Mouse (Mus musculus) lung, embryonic 16.5 days (tissue): ENCODE measurements around the gene Fubp3. TPM values are rescaled to one million over a fixed set of nuclear protein-coding genes. Genes with fewer than 3 reads are reported as not detected.

Experiments
- ATAC-seq: fragments of 200-750 bp; cut with Nextera tagmentation; 2 replicates; pipeline ENCODE4 v1.8.0; 2017; ENCODE audit warnings: low read depth, mild to moderate bottlenecking, moderate library complexity
- H3K27ac ChIP-seq: fragments of 300-500 bp; sonication (generic); 2 replicates; pipeline ENCODE4 v1.5.1; 2014; ENCODE audit warnings: mild to moderate bottlenecking, control low read depth, low read length
- H3K27me3 ChIP-seq: fragments of 300-500 bp; sonication (generic); 2 replicates; pipeline ENCODE4 v1.6.1; 2014; ENCODE audit warnings: low read depth, low read length, mixed read lengths; ENCODE audit not compliant: control insufficient read depth, insufficient read depth
- H3K36me3 ChIP-seq: fragments of 300-500 bp; sonication (generic); 2 replicates; pipeline ENCODE4 v1.6.1; 2014; ENCODE audit warnings: low read length; ENCODE audit not compliant: control insufficient read depth, insufficient read depth
- H3K4me1 ChIP-seq: fragments of 300-500 bp; sonication (generic); replicated peaks from 2 replicates; pipeline ENCODE4 v1.6.1; 2014; ENCODE audit warnings: low read length, mixed read lengths; ENCODE audit not compliant: control insufficient read depth, insufficient read depth
- H3K4me2 ChIP-seq: fragments of 300-500 bp; sonication (generic); 2 replicates; pipeline ENCODE4 v1.6.1; 2014; ENCODE audit warnings: low read depth, low read length, control low read depth
- H3K4me3 ChIP-seq: fragments of 300-500 bp; sonication (generic); 2 replicates; pipeline ENCODE4 v1.5.1; 2014; ENCODE audit warnings: mild to moderate bottlenecking, low read length, control low read depth
- H3K9ac ChIP-seq: fragments of 300-500 bp; sonication (generic); 2 replicates; pipeline ENCODE4 v1.6.1; 2014; ENCODE audit warnings: low read length, control low read depth
- H3K9me3 ChIP-seq: fragments of 300-500 bp; sonication (generic); 2 replicates; pipeline ENCODE4 v1.6.1; 2016; ENCODE audit warnings: low read length; ENCODE audit not compliant: control insufficient read depth
- WGBS: fragments of 180-500 bp; shearing (Covaris S2); extraction: QIAGEN DNeasy Blood & Tissue Kit; methylation state at CpG from one replicate; pipeline ENCODE4 v1.1.7; 2014; 5-methylcytosine and 5-hydroxymethylcytosine counted together
- microRNA-seq: library from miRNA; unstranded; fragments of <30 nt; microRNA quantifications from one replicate; pipeline ENCODE4, GENCODE M21; 2016
- polyA plus RNA-seq: library from polyadenylated mRNA; unstranded; fragments of >200 nt; fragmentation: Nextera tagmentation; extraction: Ambion mirVana; gene quantifications from 2 replicates; pipeline ENCODE4 v1.2.1, GENCODE M21; 2015

Gene Fubp3
- polyA plus RNA-seq, 1 experiment from 2014 or later, result 82.3 TPM

- H3K36me3 ChIP-seq, result no peaks in the 10 kb centered on the region
- peaks cover 4% of the 10 kb centered on the region for H3K9me3 ChIP-seq
- WGBS, result under 1% methylated on average over 109 of the region's 109 CpGs
- H3K4me3 ChIP-seq, result peak overlapping the region; percentile 57
- no peak overlapping the region for H3K27ac ChIP-seq
- 0 out of 2 replicates have a peak overlapping the region, but pooled peaks have one; percentile 24 for H3K9ac ChIP-seq
- H3K27me3 ChIP-seq, result peaks cover 66% of the 10 kb centered on the region
- H3K4me1 ChIP-seq, result peaks cover 8% of the 10 kb centered on the region
- peak overlapping the region; percentile 90 for H3K4me2 ChIP-seq
- peak; percentile 26; the same call in 1 of the 2 replicates for ATAC-seq
Measured at GRCm38 (mm10) chr2:31653971-31654853, 81.8 kb downstream of the Fubp3 start.

GRCm38 (mm10) chr2:31654854-31655559 lies 82.6 kb downstream of the Fubp3 start:
- H3K4me2 ChIP-seq, result no peak overlapping the region; the same call in 1 of the 2 replicates
- H3K9ac ChIP-seq, result no peak overlapping the region
- peaks cover 62% of the 10 kb centered on the region for H3K27me3 ChIP-seq

GRCm38 (mm10) chr2:31656374-31656773 lies 83.9 kb downstream of the Fubp3 start:
- no peak for ATAC-seq
- Histone ChIP-seq H3K27ac (no peak overlapping the region), H3K9ac (no peak overlapping the region), H3K36me3 (no peaks in the 10 kb centered on the region), H3K9me3 (peaks cover 4% of the 10 kb centered on the region), H3K4me1 (peaks cover 8% of the 10 kb centered on the region), H3K4me3 (no peak overlapping the region), H3K27me3 (peaks cover 50% of the 10 kb centered on the region), H3K4me2 (no peak overlapping the region)
- 82% methylated on average over 7 of the region's 7 CpGs for WGBS

More at GRCm38 (mm10) chr2:31654854-31655559, 82.6 kb downstream of the Fubp3 start:
- Histone ChIP-seq H3K36me3 (no peaks in the 10 kb centered on the region), H3K9me3 (peaks cover 4% of the 10 kb centered on the region), H3K4me1 (peaks cover 8% of the 10 kb centered on the region), H3K27ac (no peak overlapping the region), H3K4me3 (peak overlapping the region; percentile 57; the same call in 1 of the 2 replicates)
- 5% methylated on average over 22 of the region's 22 CpGs for WGBS
- no peak for ATAC-seq

- no peaks in the 10 kb centered on the region for H3K4me1 ChIP-seq
- no peaks in the 10 kb centered on the region; the same call in 1 of the 2 replicates for H3K27me3 ChIP-seq
- no peak overlapping the region for H3K4me2 ChIP-seq
- H3K36me3 ChIP-seq, result no peaks in the 10 kb centered on the region
- no peak overlapping the region for H3K27ac ChIP-seq
- H3K9me3 ChIP-seq, result peaks cover 4% of the 10 kb centered on the region
- H3K4me3 ChIP-seq, result no peak overlapping the region
- H3K9ac ChIP-seq, result no peak overlapping the region
- 52% methylated on average over 8 of the region's 8 CpGs for WGBS
- peak; percentile 12; the same call in 1 of the 2 replicates for ATAC-seq
Measured at GRCm38 (mm10) chr2:31662939-31663803, 90.7 kb downstream of the Fubp3 start.

GRCm38 (mm10) chr2:31663804-31664180 lies 91.3 kb downstream of the Fubp3 start:
- H3K36me3 ChIP-seq, result no peaks in the 10 kb centered on the region
- H3K27me3 ChIP-seq, result no peaks in the 10 kb centered on the region; the same call in 1 of the 2 replicates
- H3K4me1 ChIP-seq, result no peaks in the 10 kb centered on the region
- no peak overlapping the region for H3K4me3 ChIP-seq
- H3K9me3 ChIP-seq, result peaks cover 4% of the 10 kb centered on the region
- no peak overlapping the region for H3K4me2 ChIP-seq
- no peak for ATAC-seq
- no peak overlapping the region for H3K27ac ChIP-seq
- WGBS, result 67% methylated on average over 1 of the region's 1 CpGs
- H3K9ac ChIP-seq, result no peak overlapping the region

Small RNA genes lying within 50 kb of the gene (microRNA-seq; reads per million reads assigned to microRNA genes)
- gene Mir6998, result not detected

Other genes starting within 250 kb of the Fubp3 start
- 72.0 and 91.8 TPM in 2 replicates for gene Ass1, start 102.4 kb upstream of the Fubp3 start, polyA plus RNA-seq
- not detected in 2 replicates for gene Prdm12, start 67.4 kb downstream of the Fubp3 start, polyA plus RNA-seq
- gene Exosc2, start 98.1 kb downstream of the Fubp3 start, polyA plus RNA-seq, result 55.1 and 56.5 TPM in 2 replicates
- gene Abl1, start 115.7 kb downstream of the Fubp3 start, polyA plus RNA-seq, result 37.6 and 39.1 TPM in 2 replicates
- 0.10 TPM in 1 of 2 replicates, not detected in the other for gene Qrfp, start 237.9 kb downstream of the Fubp3 start, polyA plus RNA-seq